ENCODE assay signal across 23 mouse cellular contexts in genomic region chr1:71407711-71408110, GRCm38 (mm10). TPM values are rescaled to one million over a fixed set of nuclear protein-coding genes. Genes with fewer than 3 reads are reported as not detected.
"Had no signal": no experiment of that assay in that cellular context is flagged by ENCODE, and none has a peak within 500 bp of the region (broad histone marks: within the 10 kb centered on the region; RNA-seq: fewer than 3 reads in every experiment).

No protein-coding gene starts in this region.

- H3K4me2 ChIP-seq: limb, embryonic 13.5 days; liver, embryonic 12.5 days; liver, embryonic 15.5 days; midbrain, embryonic 12.5 days; midbrain, embryonic 15.5 days; neural tube, embryonic 12.5 days; neural tube, embryonic 15.5 days had no signal

- H3K9ac ChIP-seq: limb, embryonic 13.5 days; liver, embryonic 12.5 days; liver, embryonic 15.5 days; midbrain, embryonic 12.5 days; midbrain, embryonic 15.5 days; neural tube, embryonic 12.5 days; neural tube, embryonic 15.5 days had no signal

- H3K36me3 ChIP-seq: limb, embryonic 10.5 days; limb, embryonic 13.5 days; liver, embryonic 12.5 days; liver, embryonic 15.5 days; midbrain, embryonic 12.5 days; midbrain, embryonic 15.5 days; neural tube, embryonic 12.5 days; neural tube, embryonic 15.5 days had no signal

- H3K4me3 ChIP-seq: limb, embryonic 10.5 days; limb, embryonic 13.5 days; liver, embryonic 12.5 days; liver, embryonic 15.5 days; midbrain, embryonic 12.5 days; midbrain, embryonic 15.5 days; neural tube, embryonic 12.5 days; neural tube, embryonic 15.5 days had no signal

- H3K27me3 ChIP-seq: limb, embryonic 13.5 days; liver, embryonic 12.5 days; liver, embryonic 15.5 days; midbrain, embryonic 12.5 days; midbrain, embryonic 15.5 days; neural tube, embryonic 12.5 days; neural tube, embryonic 15.5 days had no signal

- H3K9me3 ChIP-seq: limb, embryonic 10.5 days; limb, embryonic 13.5 days; liver, embryonic 12.5 days; liver, embryonic 15.5 days; midbrain, embryonic 12.5 days; midbrain, embryonic 15.5 days; neural tube, embryonic 12.5 days; neural tube, embryonic 15.5 days had no signal

- H3K4me1 ChIP-seq: limb, embryonic 10.5 days; limb, embryonic 13.5 days; liver, embryonic 12.5 days; liver, embryonic 15.5 days; midbrain, embryonic 12.5 days; midbrain, embryonic 15.5 days; neural tube, embryonic 12.5 days; neural tube, embryonic 15.5 days had no signal

- H3K27ac ChIP-seq: kidney, postnatal 0 days; limb, embryonic 10.5 days; limb, embryonic 13.5 days; liver, embryonic 12.5 days; liver, embryonic 15.5 days; macrophage; midbrain, embryonic 12.5 days; midbrain, embryonic 15.5 days; neural tube, embryonic 12.5 days; neural tube, embryonic 15.5 days; stomach, postnatal 0 days had no signal

- ATAC-seq: intestine, embryonic 16.5 days; liver, embryonic 12.5 days; lung, postnatal 0 days; midbrain, embryonic 15.5 days had no signal

- DNase-seq: kidney, adult 18-20 months; kidney, postnatal 25 days; liver; lung, adult 18-20 months; right cerebral cortex, adult 18-20 months; right cerebral cortex, postnatal 14 days; right cerebral cortex, postnatal 4 days; thymus, postnatal 25 days had no signal

RNA-seq across cellular contexts. Expression of gene Abca12, which starts 7.0 kb away (rescaled TPM):
- polyA plus RNA-seq: intestine, embryonic 16.5 days; kidney, postnatal 0 days; liver, embryonic 12.5 days; liver, embryonic 15.5 days; lung, postnatal 0 days; macrophage; stomach, embryonic 14.5 days; thymus, postnatal 0 days had no signal
